Mouse (Mus musculus) c-Kit-positive CD71-positive TER-119-positive erythroid progenitor cells, embryonic 14.5 days (primary cell): ENCODE data around the gene Zdhhc4.

Experiments
- DNase-seq: peaks from one replicate; pipeline ENCODE4 v3.0.0-alpha.2; 2013; ENCODE audit warnings: low spot score

Gene Zdhhc4

GRCm38 (mm10) chr5:143272540-143273330 is 56.3 kb downstream of the Zdhhc4 start:
- DNase-seq = no peak

- no peak for DNase-seq
Observed at GRCm38 (mm10) chr5:143272108-143272507, 56.9 kb downstream of the Zdhhc4 start.

DNA sequence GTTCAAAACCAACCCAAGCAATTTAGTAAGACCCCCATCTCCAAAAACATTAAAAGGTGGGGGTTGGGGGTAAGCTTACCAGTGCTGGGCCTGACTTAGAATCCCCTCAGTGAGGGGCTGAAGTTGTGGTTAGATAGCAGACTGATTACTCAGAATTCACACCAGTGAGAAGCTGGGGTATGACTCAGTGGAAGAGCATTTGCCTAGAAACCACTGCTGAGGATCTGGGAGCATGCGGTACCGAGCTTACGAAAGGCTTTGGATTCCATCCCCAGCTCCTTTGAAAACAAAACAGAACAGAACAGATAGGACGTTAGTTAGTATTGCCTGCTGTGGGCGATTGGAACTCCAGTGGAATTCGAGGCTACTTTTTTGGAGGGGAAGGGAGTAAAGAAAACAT is 57.4 kb downstream of the Zdhhc4 start:
- no peak for DNase-seq

DNA sequence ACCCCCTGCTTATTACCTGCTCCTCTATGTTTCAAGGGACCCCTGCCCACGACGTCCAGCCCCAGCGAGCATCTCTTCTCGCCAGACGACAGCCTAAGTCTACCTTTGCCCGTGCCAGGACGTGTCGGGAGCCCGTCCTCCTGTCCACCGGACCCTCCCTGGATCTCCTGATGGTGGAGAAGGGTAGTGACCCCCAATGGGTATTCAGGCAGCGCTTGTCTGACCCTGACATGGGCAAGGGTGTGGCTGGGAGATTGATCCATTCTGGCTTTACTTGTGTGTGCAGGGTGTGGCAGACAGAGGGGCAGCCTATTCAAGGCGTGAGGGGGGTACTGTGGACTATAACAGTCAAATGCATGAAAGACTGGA is 58.9 kb downstream of the Zdhhc4 start:
- no peak for DNase-seq

DNA sequence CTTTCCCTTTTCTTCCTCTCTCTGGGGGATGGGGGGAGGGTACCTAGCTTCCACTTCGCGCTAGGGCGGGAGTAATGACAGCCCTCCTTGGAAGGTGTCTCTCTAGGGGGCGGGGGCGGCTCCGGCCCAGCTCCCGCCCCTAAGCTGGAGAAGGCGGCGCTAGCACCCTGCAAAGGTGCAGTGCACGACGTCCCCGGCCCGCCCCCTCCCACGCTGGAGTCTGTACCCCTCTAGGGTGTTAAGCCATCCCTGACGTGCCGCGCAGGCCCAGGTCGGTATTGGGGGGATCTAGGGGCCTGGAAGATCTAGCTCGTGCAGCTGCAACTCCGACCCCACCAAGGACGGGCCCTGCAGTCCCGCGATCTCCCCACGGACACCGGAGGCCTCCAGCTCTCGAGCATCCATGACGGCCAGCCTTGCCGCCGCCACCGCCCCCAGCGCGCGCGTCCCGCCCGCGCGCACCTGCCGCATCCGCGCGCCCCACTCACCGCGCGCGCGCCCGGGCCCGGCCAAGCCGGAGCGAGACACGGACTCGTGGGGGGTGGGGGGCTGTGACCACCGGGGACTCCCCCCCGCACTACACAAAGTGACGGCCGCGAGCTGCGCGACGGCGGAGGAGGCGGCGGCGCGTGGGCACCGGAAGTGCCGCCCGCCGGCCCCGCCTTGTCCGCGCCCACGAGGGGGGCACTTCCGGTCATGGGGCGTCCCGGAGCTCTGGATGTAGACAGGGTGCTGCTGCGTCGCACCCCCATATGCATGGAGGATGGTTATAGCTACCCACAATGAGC is 59.5 kb downstream of the Zdhhc4 start, which contains the start of gene Zfp316:
TSS of gene Zfp316 (minus strand) at position 660 of the 788 bp plus-strand sequence.
- no peak for DNase-seq

DNA sequence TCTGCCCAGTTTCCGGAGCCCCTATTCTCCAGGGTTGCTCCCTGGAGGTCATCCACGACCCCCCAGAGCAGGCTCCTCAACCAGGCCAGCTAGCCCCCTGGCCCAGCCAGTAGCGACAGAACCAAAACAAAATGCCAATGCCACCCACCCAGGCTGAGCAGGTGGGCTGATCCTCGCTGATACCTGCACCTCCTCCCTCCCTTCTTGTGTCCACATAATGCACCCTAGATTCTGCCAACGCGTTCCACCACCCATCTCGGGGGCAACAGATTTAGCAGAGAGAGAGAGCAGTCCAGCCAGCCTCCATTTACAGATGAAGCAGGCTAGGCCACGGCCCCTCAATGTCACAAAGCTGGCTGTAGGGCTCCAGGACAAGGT is 60.1 kb downstream of the Zdhhc4 start:
- no peak for DNase-seq

DNA sequence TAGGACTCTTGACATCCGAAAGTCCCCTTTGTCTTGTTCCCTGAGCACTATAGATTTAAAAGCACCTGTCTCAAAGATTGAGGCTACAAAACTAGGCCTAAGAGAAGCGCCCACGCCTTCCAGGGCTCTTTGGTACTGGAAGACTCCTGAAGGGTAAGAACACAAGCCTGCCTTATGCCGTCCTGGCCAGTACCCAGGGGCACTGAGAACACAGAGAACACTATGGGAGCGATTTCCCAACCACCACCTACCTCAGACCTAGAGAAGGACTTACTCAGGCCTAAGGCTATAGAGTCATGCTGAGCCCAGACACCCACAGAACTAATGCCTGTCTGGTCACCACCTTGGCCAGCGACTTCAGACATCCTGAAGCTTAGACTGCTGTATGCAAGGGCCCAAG is 62.3 kb downstream of the Zdhhc4 start:
- DNase-seq = no peak
